ENCODE assay signal across 11 mouse cellular contexts in genomic region chr2:93567675-93568074, GRCm38 (mm10). TPM values are rescaled to one million over a fixed set of nuclear protein-coding genes. Genes with fewer than 3 reads are reported as not detected.
DNase-seq lines count a peak whose midpoint lies in the region; ATAC-seq and TF ChIP-seq lines count a peak whose summit lies in the region.
"Had no signal": no experiment of that assay in that cellular context is flagged by ENCODE, and none has a peak within 500 bp of the region (broad histone marks: within the 10 kb centered on the region; RNA-seq: fewer than 3 reads in every experiment).

No protein-coding gene starts in this region.

- H3K27ac ChIP-seq in kidney, embryonic 14.5 days (ENCODE audit: low read depth, low read length), result no peak overlapping the region
- H3K27ac ChIP-seq in heart, embryonic 12.5 days (ENCODE audit: poor library complexity, severe bottlenecking), result no peak overlapping the region
- no peak overlapping the region for H3K27ac ChIP-seq in thymus, adult 2 months (ENCODE audit: control insufficient read depth, insufficient read depth, low read length)
- no peak overlapping the region for H3K27ac ChIP-seq in cerebellum, adult 2 months (ENCODE audit: insufficient read depth, low read length)

- DNase-seq in kidney, adult 18-20 months, result peak; percentile 16
- DNase-seq in adrenal gland, postnatal 10 days, result peak; percentile 86
- peak; percentile 3 for DNase-seq in lung, postnatal 36 days
- DNase-seq in spleen, postnatal 36 days (ENCODE audit: low spot score in 2 of 2), result no peak
- DNase-seq in thymus, adult 2 months, result no peak
- DNase-seq in cerebellum, adult 2 months, result no peak
- DNase-seq: thymus, postnatal 25 days had no signal

- no peaks in the 10 kb centered on the region for H3K36me3 ChIP-seq in kidney, embryonic 14.5 days (ENCODE audit: control insufficient read depth, insufficient read depth, low read length)
- H3K36me3 ChIP-seq in heart, embryonic 12.5 days, result no peaks in the 10 kb centered on the region
- no peaks in the 10 kb centered on the region for H3K36me3 ChIP-seq in thymus, adult 2 months (ENCODE audit: control insufficient read depth, insufficient read depth, low read length)
- H3K36me3 ChIP-seq: G1E had no signal

- H3K4me2 ChIP-seq in kidney, embryonic 14.5 days (replicated peaks; ENCODE audit: low read depth, low read length), result no peak overlapping the region
- H3K4me2 ChIP-seq in heart, embryonic 12.5 days, result no peak overlapping the region

- H3K9me3 ChIP-seq in kidney, embryonic 14.5 days (ENCODE audit: control insufficient read depth, low read length), result no peaks in the 10 kb centered on the region
- H3K9me3 ChIP-seq in heart, embryonic 12.5 days (replicated peaks), result no peaks in the 10 kb centered on the region
- H3K9me3 ChIP-seq: G1E had no signal

- no peak for TF ChIP-seq CTCF in thymus, adult 2 months (IDR thresholded peaks at IDR 0.05; ENCODE audit: borderline replicate concordance, control insufficient read depth, extremely low read depth, insufficient read depth, low read length, poor library complexity)
- TF ChIP-seq CTCF in cerebellum, adult 2 months (IDR thresholded peaks at IDR 0.05; ENCODE audit: borderline replicate concordance, insufficient read depth, low read depth, low read length), result no peak

- no peak for TF ChIP-seq POLR2A in thymus, adult 2 months (IDR thresholded peaks at IDR 0.05; ENCODE audit: control insufficient read depth, extremely low read depth, insufficient read depth, low read length, poor library complexity)
- TF ChIP-seq POLR2A in cerebellum, adult 2 months (IDR thresholded peaks at IDR 0.05; ENCODE audit: borderline replicate concordance, insufficient read depth, low read length), result no peak

- 48% methylated on average over 7 of the region's 7 CpGs for WGBS in kidney, embryonic 14.5 days
- WGBS in heart, embryonic 12.5 days, result 20% methylated on average over 7 of the region's 7 CpGs
- 65% methylated on average over 7 of the region's 7 CpGs for WGBS in thymus, adult 2 months
- 17% methylated on average over 7 of the region's 7 CpGs for WGBS in cerebellum, adult 2 months

- ATAC-seq in kidney, embryonic 14.5 days (ENCODE audit: low FRiP score, low TSS enrichment), result no peak
- peak; percentile 54; the same call in 1 of the 2 replicates for ATAC-seq in heart, embryonic 12.5 days (ENCODE audit: insufficient number of reproducible peaks, low FRiP score)

- H3K9ac ChIP-seq in kidney, embryonic 14.5 days (ENCODE audit: low read depth, low read length), result no peak overlapping the region
- H3K9ac ChIP-seq in heart, embryonic 12.5 days, result no peak overlapping the region

- no peaks in the 10 kb centered on the region for H3K27me3 ChIP-seq in kidney, embryonic 14.5 days (ENCODE audit: control insufficient read depth, insufficient read depth, low read length)
- no peaks in the 10 kb centered on the region; the same call in 1 of the 2 replicates for H3K27me3 ChIP-seq in heart, embryonic 12.5 days (replicated peaks)
- no peaks in the 10 kb centered on the region for H3K27me3 ChIP-seq in thymus, adult 2 months (ENCODE audit: control insufficient read depth, insufficient read depth, low read length)
- H3K27me3 ChIP-seq in cerebellum, adult 2 months (ENCODE audit: control insufficient read depth, insufficient read depth, low read length), result no peaks in the 10 kb centered on the region

- no peak overlapping the region for H3K4me3 ChIP-seq in kidney, embryonic 14.5 days (ENCODE audit: low read length)
- no peak overlapping the region for H3K4me3 ChIP-seq in heart, embryonic 12.5 days
- H3K4me3 ChIP-seq in thymus, adult 2 months (ENCODE audit: control insufficient read depth, insufficient read depth, low read length), result no peak overlapping the region
- no peak overlapping the region for H3K4me3 ChIP-seq in cerebellum, adult 2 months (replicated peaks; ENCODE audit: insufficient read depth, low read depth, low read length)

- no peaks in the 10 kb centered on the region for H3K4me1 ChIP-seq in kidney, embryonic 14.5 days (ENCODE audit: control insufficient read depth, insufficient read depth, low read length)
- H3K4me1 ChIP-seq in heart, embryonic 12.5 days (replicated peaks), result 0 out of 2 replicates have a peak, but pooled peaks cover 5% of the 10 kb centered on the region
- no peaks in the 10 kb centered on the region for H3K4me1 ChIP-seq in thymus, adult 2 months (replicated peaks; ENCODE audit: control insufficient read depth, insufficient read depth, low read length)
- no peaks in the 10 kb centered on the region for H3K4me1 ChIP-seq in cerebellum, adult 2 months (ENCODE audit: control insufficient read depth, insufficient read depth, low read length)

RNA-seq across cellular contexts. Expression of gene Gm10803, which starts 7.3 kb away (rescaled TPM):
- not detected in 2 replicates for polyA plus RNA-seq in kidney, embryonic 14.5 days (2014; fragmentation: Nextera tagmentation; extraction: Ambion mirVana)
- total RNA-seq in adrenal gland, postnatal 10 days (2021), result not detected
- polyA plus RNA-seq in heart, embryonic 12.5 days (2016; fragmentation: Nextera tagmentation; extraction: Ambion mirVana), result not detected in 2 replicates
- polyA plus RNA-seq in thymus, adult 2 months (2012; rRNA removed), result not detected in 2 replicates
- not detected in 2 replicates for polyA plus RNA-seq in cerebellum, adult 2 months (2012; rRNA removed)
- total RNA-seq: G1E had no signal
- polyA plus RNA-seq: G1E; large intestine, adult 2 months had no signal

Comparison
In these comparisons a context has a peak if more than half of its experiments do, and no peak if none do; other contexts are left out.
1. DNase-seq: peak in kidney, adult 18-20 months (single experiment), adrenal gland, postnatal 10 days (single experiment) and lung, postnatal 36 days (single experiment); none in spleen, postnatal 36 days (0 of 2), thymus, adult 2 months (single experiment) and cerebellum, adult 2 months (0 of 2).